In genomic region chr8:69995776-69996588, GRCm38 (mm10) we compare ENCODE assay signal across 8 mouse cellular contexts. TPM values are rescaled to one million over a fixed set of nuclear protein-coding genes. Genes with fewer than 3 reads are reported as not detected.
DNase-seq lines count a peak whose midpoint lies in the region; ATAC-seq lines count a peak whose summit lies in the region.

Gene Gatad2a, minus strand, starts transcription at chr8:69996384.

- no peaks in the 10 kb centered on the region for H3K36me3 ChIP-seq in lung, embryonic 16.5 days (ENCODE audit: control insufficient read depth, insufficient read depth, low read length)

- peak within 1 kb of the TSS; percentile 87 for H3K4me2 ChIP-seq in lung, embryonic 16.5 days (ENCODE audit: low read depth, low read length)

- peak within 1 kb of the TSS; percentile 93 for H3K4me3 ChIP-seq in lung, embryonic 16.5 days (ENCODE audit: low read length)

- peak within 1 kb of the TSS; percentile 94 for H3K27ac ChIP-seq in lung, embryonic 16.5 days (ENCODE audit: low read length)

- H3K4me1 ChIP-seq in lung, embryonic 16.5 days (replicated peaks; ENCODE audit: control insufficient read depth, insufficient read depth, low read length), result peaks cover 10% of the 10 kb centered on the region

- DNase-seq in MEL-GATA-1-ER (ENCODE audit: extremely low read depth, low read depth), result peak; percentile 99
- peak; percentile 100 for DNase-seq in cerebellum, adult 8-10 months
- peak; percentile 99 for DNase-seq in forelimb bud, embryonic 11.5 days (ENCODE audit: low read depth, low spot score)
- DNase-seq in layer of hippocampus, adult 9-10 months (ENCODE audit: low spot score), result peak; percentile 99
- DNase-seq in ovary, postnatal 10 days (ENCODE audit: low spot score), result peak; percentile 99
- peak; percentile 99 to 100 for DNase-seq in thymus, postnatal 10 days (ENCODE audit: low spot score in 2 of 2)

- ATAC-seq in hematopoietic stem cell, adult 5-6 weeks (replicated peaks in 1 of 2; ENCODE audit: insufficient read depth in 1 of 2, low FRiP score in 2 of 2, low TSS enrichment in 1 of 2, low read depth in 1 of 2, poor library complexity in 2 of 2, severe bottlenecking in 2 of 2), result peak; percentile 94 to 95
- ATAC-seq in lung, embryonic 16.5 days (ENCODE audit: low read depth), result peak; percentile 99

- peak within 1 kb of the TSS; percentile 91 for H3K9ac ChIP-seq in lung, embryonic 16.5 days (ENCODE audit: low read length)

- under 1% methylated on average over 65 of the region's 87 CpGs for WGBS in lung, embryonic 16.5 days

- H3K27me3 ChIP-seq in lung, embryonic 16.5 days (ENCODE audit: control insufficient read depth, insufficient read depth, low read depth, low read length), result no peaks in the 10 kb centered on the region

- H3K9me3 ChIP-seq in lung, embryonic 16.5 days (ENCODE audit: control insufficient read depth, low read length), result no peaks in the 10 kb centered on the region

RNA-seq across cellular contexts. Expression of gene Gatad2a, which starts in this region (rescaled TPM):
- 37.5 and 63.5 TPM in 2 replicates for total RNA-seq in hematopoietic stem cell, adult 5-6 weeks (2017)
- 41.6 and 42.1 TPM in 2 replicates for polyA plus RNA-seq in lung, embryonic 16.5 days (2015; fragmentation: Nextera tagmentation; extraction: Ambion mirVana)

Comparison
In these comparisons a context has a peak if more than half of its experiments do, and no peak if none do; other contexts are left out.
1. Peak in every context shown above with its lines: DNase-seq, ATAC-seq, H3K4me3 ChIP-seq and H3K27ac ChIP-seq.